Mouse (Mus musculus) olfactory bulb, adult 2 months (tissue): ENCODE results near the gene Gda.

Experiments
- CTCF ChIP-seq: fragments of 200-500 bp; IDR thresholded peaks from 2 replicates; pipeline ENCODE4 v1.5.1; 2012; ENCODE audit warnings: low read depth, mild to moderate bottlenecking, low read length, moderate library complexity; ENCODE audit not compliant: insufficient read depth
- POLR2A ChIP-seq: fragments of 200-500 bp; IDR thresholded peaks from 2 replicates; pipeline ENCODE4 v1.6.1; 2012; ENCODE audit warnings: mild to moderate bottlenecking, low read depth, low read length, moderate library complexity; ENCODE audit not compliant: insufficient read depth

GRCm38 (mm10) chr19:21418418-21418817 lies 54.8 kb downstream of the Gda start:
- TF ChIP-seq POLR2A, result no peak
- no peak for TF ChIP-seq CTCF
